Mouse (Mus musculus) CH12.LX (cell line): ENCODE measurements at regions not wholly inside any gene's neighbourhood (a gene's known extent, or its start where the extent isn't known, plus 50 kb on each side); places are given as distances from the start of the nearest gene placed in this dataset.

Experiments used
- DNase-seq: peaks from one replicate; pipeline ENCODE4 v3.0.0-alpha.2; 2013; ENCODE audit errors: extremely low read depth
- H3K27ac ChIP-seq: 2 replicates; pipeline ENCODE4 v1.5.1; 2012; ENCODE audit warnings: low read depth, mild to moderate bottlenecking, control low read depth, moderate library complexity; ENCODE audit not compliant: insufficient read depth
- H3K27me3 ChIP-seq: replicated peaks from 2 replicates; pipeline ENCODE3; 2012; ENCODE audit warnings: inconsistent platforms
- H3K36me3 ChIP-seq, 2 experiments: replicated peaks in 1 of 2; 2 replicates each; pipeline versions ENCODE3 to v1.6.1; 2012; ENCODE audit warnings: inconsistent platforms in 1 of 2, low read length in 1 of 2, mild to moderate bottlenecking in 1 of 2, mixed read lengths in 1 of 2, moderate library complexity in 1 of 2; ENCODE audit not compliant: control insufficient read depth in 1 of 2, insufficient read depth in 1 of 2
- H3K4me1 ChIP-seq, 2 experiments: 2 replicates each; pipeline ENCODE4 v1.6.1; 2012; ENCODE audit warnings: inconsistent platforms in 1 of 2, moderate library complexity in 1 of 2; ENCODE audit not compliant: insufficient read depth in 2 of 2, control insufficient read depth in 1 of 2
- H3K4me2 ChIP-seq: 2 replicates; pipeline ENCODE4 v1.6.1; 2012; ENCODE audit warnings: low read depth, mild to moderate bottlenecking, control low read depth; ENCODE audit not compliant: poor library complexity, insufficient read depth, severe bottlenecking
- H3K4me3 ChIP-seq, 3 experiments: fragments of 150-350 bp in 1 of 3; sonication (generic) in 1 of 3; replicated peaks in 1 of 3; 2 replicates each; pipeline versions ENCODE3 to v1.5.1; 2011 to 2012; ENCODE audit warnings: low read depth in 2 of 3, low read length in 2 of 3, mild to moderate bottlenecking in 2 of 3, moderate library complexity in 2 of 3, control low read depth in 1 of 3, improper control_type of control experiment in 1 of 3, inconsistent platforms in 1 of 3, mixed read lengths in 1 of 3; ENCODE audit not compliant: poor library complexity in 1 of 3
- H3K79me2 ChIP-seq: replicated peaks from 2 replicates; pipeline ENCODE4 v1.6.1; 2012; ENCODE audit warnings: mild to moderate bottlenecking, moderate library complexity; ENCODE audit not compliant: control insufficient read depth, poor library complexity, insufficient read depth, severe bottlenecking; ENCODE audit errors: extremely low read depth
- H3K9ac ChIP-seq: 2 replicates; pipeline ENCODE4 v1.6.1; 2012; ENCODE audit warnings: low read depth, mild to moderate bottlenecking, control low read depth, moderate library complexity; ENCODE audit not compliant: insufficient read depth
- H3K9me3 ChIP-seq: replicated peaks from 2 replicates; pipeline ENCODE3; 2012; ENCODE audit warnings: low read length, inconsistent platforms, mixed read lengths
- BHLHE40 ChIP-seq: IDR thresholded peaks from 2 replicates; pipeline ENCODE4 v1.6.1; 2011; ENCODE audit warnings: mild to moderate bottlenecking, low read depth, low read length, improper control_type of control experiment
- CHD2 ChIP-seq: IDR thresholded peaks from 2 replicates; pipeline ENCODE4 v1.6.1; 2011; ENCODE audit warnings: low read length, improper control_type of control experiment
- CTCF ChIP-seq, 2 experiments: IDR thresholded peaks in 1 of 2; conservative IDR thresholded peaks in 1 of 2; 2 replicates each; pipeline ENCODE4 v1.5.1; 2011 to 2012; ENCODE audit warnings: low read depth in 2 of 2, low read length in 2 of 2, improper control_type of control experiment in 1 of 2, inconsistent platforms in 1 of 2, mild to moderate bottlenecking in 1 of 2, moderate library complexity in 1 of 2
- ELF1 ChIP-seq: IDR thresholded peaks from 2 replicates; pipeline ENCODE4 v1.6.1; 2014; ENCODE audit warnings: low read depth, mild to moderate bottlenecking, inconsistent platforms, low read length, improper control_type of control experiment
- ETS1 ChIP-seq: conservative IDR thresholded peaks from 2 replicates; pipeline ENCODE4 v1.6.1; 2012; ENCODE audit warnings: low read depth, mild to moderate bottlenecking, inconsistent platforms, low read length, improper control_type of control experiment, moderate library complexity
- GABPA ChIP-seq: IDR thresholded peaks from 2 replicates; pipeline ENCODE4 v1.6.1; 2012; ENCODE audit warnings: low read depth, low read length, improper control_type of control experiment, inconsistent platforms; ENCODE audit not compliant: insufficient replicate concordance
- JUN ChIP-seq: IDR thresholded peaks from 2 replicates; pipeline ENCODE4 v1.6.1; 2011; ENCODE audit warnings: low read depth, mild to moderate bottlenecking, low read length, improper control_type of control experiment, moderate library complexity; ENCODE audit not compliant: insufficient read depth
- JUND ChIP-seq: conservative IDR thresholded peaks from 2 replicates; pipeline ENCODE4 v1.6.1; 2011; ENCODE audit warnings: low read depth, low read length, improper control_type of control experiment
- MAFK ChIP-seq: IDR thresholded peaks from 2 replicates; pipeline ENCODE4 v1.6.1; 2011; ENCODE audit warnings: low read length, improper control_type of control experiment; ENCODE audit not compliant: insufficient replicate concordance
- MEF2A ChIP-seq: IDR thresholded peaks from 2 replicates; pipeline ENCODE4 v1.6.1; 2014; ENCODE audit warnings: low read depth, mild to moderate bottlenecking, inconsistent platforms, low read length, improper control_type of control experiment, borderline replicate concordance
- MYC ChIP-seq: IDR thresholded peaks from 2 replicates; pipeline ENCODE4 v1.6.1; 2011; ENCODE audit warnings: low read depth, mild to moderate bottlenecking, improper control_type of control experiment, low read length
- NELFE ChIP-seq: IDR thresholded peaks from 2 replicates; pipeline ENCODE4 v1.6.1; 2011; ENCODE audit warnings: low read depth, low read length, improper control_type of control experiment
- PAX5 ChIP-seq: IDR thresholded peaks from 2 replicates; pipeline ENCODE4 v1.6.1; 2012; ENCODE audit warnings: low read length, inconsistent platforms, mixed read lengths
- POLR2A ChIP-seq: IDR thresholded peaks from 2 replicates; pipeline ENCODE4 v1.6.1; 2011; ENCODE audit warnings: low read depth, mild to moderate bottlenecking, improper control_type of control experiment, low read length
- RAD21 ChIP-seq: IDR thresholded peaks from 2 replicates; pipeline ENCODE4 v1.6.1; 2011; ENCODE audit warnings: low read depth, mild to moderate bottlenecking, low read length, improper control_type of control experiment, moderate library complexity
- RCOR1 ChIP-seq: conservative IDR thresholded peaks from 2 replicates; pipeline ENCODE4 v1.6.1; 2012; ENCODE audit warnings: low read depth, mild to moderate bottlenecking, inconsistent platforms, low read length, improper control_type of control experiment
- SMC3 ChIP-seq: IDR thresholded peaks from 2 replicates; pipeline ENCODE4 v1.6.1; 2011; ENCODE audit warnings: low read depth, low read length, improper control_type of control experiment
- TBP ChIP-seq: conservative IDR thresholded peaks from 2 replicates; pipeline ENCODE4 v1.6.1; 2011; ENCODE audit warnings: low read depth, low read length, improper control_type of control experiment
- TCF12 ChIP-seq: IDR thresholded peaks from 2 replicates; pipeline ENCODE4 v1.6.1; 2014; ENCODE audit warnings: low read depth, mild to moderate bottlenecking, inconsistent platforms, low read length, improper control_type of control experiment
- UBTF ChIP-seq: IDR thresholded peaks from 2 replicates; pipeline ENCODE4 v1.6.1; 2012; ENCODE audit warnings: low read depth, mild to moderate bottlenecking, inconsistent platforms, low read length, improper control_type of control experiment, moderate library complexity
- USF1 ChIP-seq: IDR thresholded peaks from 2 replicates; pipeline ENCODE4 v1.6.1; 2014; ENCODE audit warnings: low read depth, mild to moderate bottlenecking, inconsistent platforms, low read length, improper control_type of control experiment
- USF2 ChIP-seq: conservative IDR thresholded peaks from 2 replicates; pipeline ENCODE4 v1.6.1; 2011; ENCODE audit warnings: low read depth, low read length, improper control_type of control experiment
- ZKSCAN1 ChIP-seq: IDR thresholded peaks from 2 replicates; pipeline ENCODE4 v1.6.1; 2012; ENCODE audit warnings: low read depth, inconsistent platforms, low read length, improper control_type of control experiment, borderline replicate concordance
- ZMIZ1 ChIP-seq: IDR thresholded peaks from 2 replicates; pipeline ENCODE4 v1.6.1; 2012; ENCODE audit warnings: low read depth, mild to moderate bottlenecking, inconsistent platforms, low read length, improper control_type of control experiment
- ZNF384 ChIP-seq: IDR thresholded peaks from 2 replicates; pipeline ENCODE4 v1.6.1; 2012; ENCODE audit warnings: low read depth, low read length, improper control_type of control experiment, inconsistent platforms
- dilution Hi-C: fragments of 300-500 bp; cut with MboI; formaldehyde crosslinking; loops from 2 replicates; pipeline ENCODE4 v1.14.3; 2020; ENCODE audit warnings: low sequenced_read_pairs; ENCODE audit not compliant: extremely low pct_unique_long_range_greater_than_20kb, extremely low pct_ligation_motif_present
- in situ Hi-C: fragments of 300-500 bp; cut with MboI; formaldehyde crosslinking; loops from 3 replicates; pipeline ENCODE4 v1.14.3; 2019; ENCODE audit warnings: low sequenced_read_pairs, low pct_ligation_motif_present, low pct_unique_long_range_greater_than_20kb, mixed read lengths

GRCm38 (mm10) chr13:114604037-114604694 is 145.4 kb upstream of the Fst start:
- Histone ChIP-seq H3K27me3 (no peaks in the 10 kb centered on the region), H3K9me3 (no peaks in the 10 kb centered on the region), H3K4me2 (no peak overlapping the region), H3K4me3 (no peak overlapping the region), H3K36me3 (no peaks in the 10 kb centered on the region), H3K27ac (no peak overlapping the region), H3K79me2 (no peaks in the 10 kb centered on the region), H3K4me1 (0 out of 4 replicates have a peak, but pooled peaks cover 0 to 3% of the 10 kb centered on the region in 2 experiments), H3K9ac (no peak overlapping the region)
- dilution Hi-C loops, result no loop called here
- DNase-seq, result no peak
- in situ Hi-C loops, result no loop called here
- no peak for TF ChIP-seq RCOR1
- no peak for TF ChIP-seq ZMIZ1
- TF ChIP-seq PAX5, result no peak
- TF ChIP-seq SMC3, result no peak
- TF ChIP-seq CHD2, result no peak
- TF ChIP-seq ZNF384, result no peak
- TF ChIP-seq CTCF (conservative IDR thresholded peaks at IDR 0.05 in 1 of 2, IDR thresholded peaks at IDR 0.05 in 1 of 2; ENCODE audit: low read depth in 2 of 2, low read length in 2 of 2), result no peak
- TF ChIP-seq USF2, result no peak
- TF ChIP-seq ELF1, result no peak
- no peak for TF ChIP-seq JUN
- TF ChIP-seq ETS1, result no peak
- no peak for TF ChIP-seq BHLHE40

- Histone ChIP-seq H3K36me3 (no peaks in the 10 kb centered on the region), H3K4me1 (no peaks in the 10 kb centered on the region), H3K27me3 (no peaks in the 10 kb centered on the region), H3K27ac (no peak overlapping the region), H3K79me2 (no peaks in the 10 kb centered on the region), H3K4me3 (no peak overlapping the region), H3K9ac (no peak overlapping the region), H3K4me2 (no peak overlapping the region), H3K9me3 (no peaks in the 10 kb centered on the region)
- no peak for DNase-seq
- no peak for TF ChIP-seq GABPA
- TF ChIP-seq RAD21, result no peak
- no peak for TF ChIP-seq JUND
- no peak for TF ChIP-seq USF1
- TF ChIP-seq TBP, result no peak
- TF ChIP-seq MYC, result no peak
- TF ChIP-seq MAFK, result no peak
- TF ChIP-seq TCF12, result no peak
- TF ChIP-seq ETS1, result no peak
- no peak for TF ChIP-seq MEF2A
- no peak for TF ChIP-seq JUN
- TF ChIP-seq CHD2, result no peak
- TF ChIP-seq ZKSCAN1, result no peak
- TF ChIP-seq UBTF, result no peak
- TF ChIP-seq NELFE, result no peak
- TF ChIP-seq ZNF384, result no peak
- TF ChIP-seq POLR2A, result no peak
- dilution Hi-C loops, result no loop called here
- in situ Hi-C loops, result no loop called here
These were observed 155.2 kb upstream of the Fst start for GRCm38 (mm10) chr13:114613909-114614308.
